Mouse (Mus musculus): ENCODE results near the gene Ly6g6e.
"Not testable (repeated sequence)": the region's sequence is repeated elsewhere in the genome, so short reads cannot be mapped to it uniquely, and the experiment has no call there.

The Ly6g6e gene

DNA sequence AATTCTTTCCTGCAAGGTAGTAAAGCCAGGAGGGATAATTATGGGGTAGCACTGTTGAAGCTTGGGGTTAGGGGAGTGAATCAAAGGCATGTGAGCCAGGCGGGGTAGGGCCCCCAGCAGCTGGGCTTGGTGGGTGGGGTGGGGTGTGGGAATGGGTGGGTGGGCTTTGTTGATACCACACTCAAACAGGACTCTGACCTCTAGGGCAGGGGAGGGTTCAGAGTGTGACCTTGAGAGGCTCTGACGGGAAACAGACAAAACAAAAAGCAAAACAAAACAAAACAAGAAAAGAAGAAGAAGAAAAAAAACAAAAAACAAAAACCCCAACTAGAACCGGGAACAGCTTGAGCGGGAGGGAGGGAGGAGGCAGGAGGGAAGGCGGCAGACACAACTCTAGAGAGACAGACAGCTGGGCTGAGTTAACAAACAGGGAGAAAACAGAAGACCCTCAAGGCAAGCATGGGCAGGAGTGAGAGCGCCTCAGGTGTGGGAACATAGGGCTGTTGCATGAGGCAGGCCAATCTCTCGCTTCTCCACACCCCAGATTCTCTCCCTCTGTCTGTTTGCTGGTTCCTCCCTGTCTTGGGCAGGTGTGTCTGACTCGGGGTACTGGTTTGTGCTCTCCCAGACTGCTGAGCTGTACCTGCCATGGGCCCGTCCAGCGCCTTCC is at the start of gene Ly6g6e:
TSS of gene Ly6g6e (plus strand) at position 396 of the 670 bp plus-strand sequence.
- Histone ChIP-seq H3K9me3 (ENCODE audit: low read length) (no peaks in the 10 kb centered on the region), H3K36me3 (ENCODE audit: insufficient read depth, low read length) (0 out of 2 replicates have a peak, but pooled peaks cover 3% of the 10 kb centered on the region), H3K27me3 (ENCODE audit: insufficient read depth, low read length) (no peaks in the 10 kb centered on the region), H3K4me1 (replicated peaks; ENCODE audit: low read depth, low read length) (peaks cover 84% of the 10 kb centered on the region), H3K4me3 (replicated peaks; ENCODE audit: low read length) (peak within 1 kb of the TSS; percentile 78)
- TF ChIP-seq POU5F1 (IDR thresholded peaks at IDR 0.05; ENCODE audit: borderline replicate concordance, low read length) (no peak), CTCF (conservative IDR thresholded peaks at IDR 0.05; ENCODE audit: low read length) (no peak), NANOG (IDR thresholded peaks at IDR 0.05; ENCODE audit: borderline replicate concordance, low read length) (no peak)

DNA sequence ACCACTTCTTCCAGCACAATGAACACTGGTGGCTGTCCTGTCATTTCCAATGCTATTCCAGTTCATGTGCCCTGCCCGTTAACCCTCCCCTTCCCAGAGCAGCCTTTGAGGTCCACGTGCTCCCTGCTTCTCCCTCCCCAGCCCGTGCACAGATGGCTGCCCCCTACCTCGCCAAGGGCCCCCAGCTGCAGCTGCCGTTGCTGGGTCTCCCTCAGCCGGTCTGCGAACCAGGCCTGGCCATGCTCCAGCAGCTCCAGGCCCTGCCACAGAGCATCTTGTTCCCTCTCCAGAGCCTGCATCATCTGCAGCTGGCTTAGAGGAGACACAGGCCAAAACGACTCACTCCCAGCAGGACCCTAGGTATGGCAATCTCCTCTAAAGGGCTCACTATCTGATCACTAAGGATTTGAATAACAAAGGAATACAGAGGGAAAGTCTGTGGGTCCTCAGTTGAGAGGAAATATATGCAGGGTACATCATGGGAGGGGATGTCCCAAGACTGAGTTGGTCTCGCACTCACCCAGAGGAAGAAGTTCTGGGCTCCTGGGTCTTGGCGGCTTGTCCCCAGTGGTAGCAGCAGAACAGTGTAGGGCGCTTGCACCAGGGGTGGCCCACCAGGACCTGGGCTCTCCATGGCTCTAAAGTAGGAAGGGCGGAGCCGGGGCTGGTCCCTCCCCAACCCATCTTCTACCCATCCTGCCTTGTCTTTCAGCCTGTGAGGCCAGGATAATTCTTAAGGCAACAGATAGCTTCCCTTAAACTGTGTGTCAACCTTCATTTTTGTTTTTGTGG is 49.2 kb upstream of the Ly6g6e start, which contains the start of gene Sapcd1:
TSS of gene Sapcd1 (minus strand) at position 740 of the 792 bp plus-strand sequence.
- Histone ChIP-seq H3K9me3 (ENCODE audit: low read length) (no peaks in the 10 kb centered on the region), H3K36me3 (ENCODE audit: insufficient read depth, low read length) (no peaks in the 10 kb centered on the region), H3K4me1 (replicated peaks; ENCODE audit: low read depth, low read length) (peaks cover 75% of the 10 kb centered on the region), H3K27me3 (ENCODE audit: insufficient read depth, low read length) (peaks cover 26% of the 10 kb centered on the region), H3K4me3 (replicated peaks; ENCODE audit: low read length) (peak within 1 kb of the TSS; percentile 57)
- TF ChIP-seq NANOG (IDR thresholded peaks at IDR 0.05; ENCODE audit: borderline replicate concordance, low read length) (peak; percentile 50; the same call in 1 of the 2 replicates), POU5F1 (IDR thresholded peaks at IDR 0.05; ENCODE audit: borderline replicate concordance, low read length) (no peak; the same call in 1 of the 2 replicates)

DNA sequence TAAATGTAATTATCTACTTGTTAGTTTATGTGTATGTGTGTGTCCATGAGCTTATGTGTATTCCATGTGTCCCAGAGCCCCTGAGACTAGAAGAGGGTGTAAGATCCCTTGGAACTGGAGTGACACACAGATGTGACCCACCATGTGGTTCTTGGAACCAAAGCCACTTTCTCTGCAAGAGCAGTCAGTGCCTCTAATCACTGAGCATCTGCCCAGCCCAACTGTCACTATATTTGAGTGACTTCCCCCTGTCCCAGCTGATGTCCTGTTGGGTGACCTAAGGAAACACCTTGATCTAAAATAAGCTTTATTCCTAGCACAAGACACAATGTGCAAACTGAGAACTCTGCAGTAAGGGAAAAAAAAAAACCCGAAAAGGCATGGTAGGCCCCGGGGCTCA is 48.4 kb upstream of the Ly6g6e start:
- no peaks in the 10 kb centered on the region for H3K9me3 ChIP-seq (ENCODE audit: low read length)
- H3K27me3 ChIP-seq (ENCODE audit: insufficient read depth, low read length) = peaks cover 31% of the 10 kb centered on the region
- no peak overlapping the region for H3K4me3 ChIP-seq (replicated peaks; ENCODE audit: low read length)
- no peaks in the 10 kb centered on the region for H3K36me3 ChIP-seq (ENCODE audit: insufficient read depth, low read length)
- TF ChIP-seq NANOG (IDR thresholded peaks at IDR 0.05; ENCODE audit: borderline replicate concordance, low read length) = no peak
- TF ChIP-seq POU5F1 (IDR thresholded peaks at IDR 0.05; ENCODE audit: borderline replicate concordance, low read length) = no peak
- no peak for TF ChIP-seq CTCF (conservative IDR thresholded peaks at IDR 0.05; ENCODE audit: low read length)
- peaks cover 70% of the 10 kb centered on the region for H3K4me1 ChIP-seq (replicated peaks; ENCODE audit: low read depth, low read length)

DNA sequence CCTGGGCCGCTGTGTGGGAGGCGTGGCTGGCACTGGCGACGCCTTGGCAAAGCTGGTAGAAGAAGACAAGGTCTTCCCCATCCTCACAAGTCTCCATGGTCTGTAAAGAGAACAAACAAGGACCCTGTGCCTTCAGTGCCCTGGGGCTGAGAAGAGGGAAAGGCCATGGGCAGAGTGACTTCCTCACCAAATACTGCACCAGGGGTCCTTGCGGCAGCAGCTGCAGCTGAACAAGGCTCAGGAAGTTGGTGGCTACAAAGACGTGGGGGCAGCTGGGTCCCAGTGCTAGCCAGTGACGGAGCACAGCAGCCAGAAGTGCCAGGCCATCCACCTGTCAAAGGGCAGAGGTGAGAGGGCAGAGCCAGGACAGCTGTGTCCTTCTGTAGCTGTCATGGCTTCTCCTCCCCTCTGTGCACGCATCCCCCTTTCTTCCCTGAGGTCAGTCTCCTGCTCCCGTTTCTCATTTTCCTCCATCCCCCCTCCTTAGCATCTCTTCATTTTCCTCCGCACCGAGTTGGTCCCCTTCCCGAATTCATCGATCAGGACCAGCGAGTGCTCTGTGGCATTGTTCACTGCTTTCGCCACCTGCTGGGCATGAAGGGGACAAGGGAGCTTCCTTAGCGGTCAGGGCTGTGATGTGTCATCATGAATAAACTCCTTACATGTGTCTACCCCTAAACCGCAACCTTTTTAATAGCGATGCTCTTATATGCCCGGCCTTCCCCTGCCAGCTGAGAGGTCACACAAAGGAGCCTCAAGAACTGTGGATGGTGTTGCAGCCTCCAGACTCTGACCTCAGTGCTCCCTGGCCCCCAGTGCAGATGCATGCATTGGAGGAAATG is 46.8 kb upstream of the Ly6g6e start:
- peaks cover 69% of the 10 kb centered on the region for H3K4me1 ChIP-seq (replicated peaks; ENCODE audit: low read depth, low read length)
- no peaks in the 10 kb centered on the region for H3K9me3 ChIP-seq (ENCODE audit: low read length)
- peaks cover 19% of the 10 kb centered on the region for H3K27me3 ChIP-seq (ENCODE audit: insufficient read depth, low read length)
- TF ChIP-seq NANOG (IDR thresholded peaks at IDR 0.05; ENCODE audit: borderline replicate concordance, low read length) (no peak), POU5F1 (IDR thresholded peaks at IDR 0.05; ENCODE audit: borderline replicate concordance, low read length) (no peak)
- H3K4me3 ChIP-seq (replicated peaks; ENCODE audit: low read length) = no peak overlapping the region
- no peaks in the 10 kb centered on the region for H3K36me3 ChIP-seq (ENCODE audit: insufficient read depth, low read length)

DNA sequence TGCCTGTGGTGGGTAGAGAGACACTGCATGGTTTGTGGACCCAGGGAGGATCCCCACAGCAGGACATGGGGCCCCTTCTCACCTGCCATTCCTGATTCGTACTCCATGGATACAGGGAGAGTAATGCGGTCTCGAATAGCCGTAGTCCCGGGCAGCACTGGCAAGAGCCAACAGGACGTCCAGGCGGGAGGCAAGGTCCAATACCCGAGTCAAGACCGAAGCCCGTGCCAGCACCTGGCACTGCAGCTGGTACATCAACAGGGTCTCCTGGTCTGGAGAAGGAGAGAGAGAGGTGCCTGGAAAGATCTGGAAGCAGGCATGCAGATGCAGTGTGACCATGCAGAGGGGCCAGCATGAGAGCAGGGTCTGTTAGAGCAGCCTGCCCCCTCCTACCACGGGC is 45.4 kb upstream of the Ly6g6e start:
- TF ChIP-seq CTCF (conservative IDR thresholded peaks at IDR 0.05; ENCODE audit: low read length) = no peak
- TF ChIP-seq POU5F1 (IDR thresholded peaks at IDR 0.05; ENCODE audit: borderline replicate concordance, low read length) = no peak
- no peak for TF ChIP-seq NANOG (IDR thresholded peaks at IDR 0.05; ENCODE audit: borderline replicate concordance, low read length)

DNA sequence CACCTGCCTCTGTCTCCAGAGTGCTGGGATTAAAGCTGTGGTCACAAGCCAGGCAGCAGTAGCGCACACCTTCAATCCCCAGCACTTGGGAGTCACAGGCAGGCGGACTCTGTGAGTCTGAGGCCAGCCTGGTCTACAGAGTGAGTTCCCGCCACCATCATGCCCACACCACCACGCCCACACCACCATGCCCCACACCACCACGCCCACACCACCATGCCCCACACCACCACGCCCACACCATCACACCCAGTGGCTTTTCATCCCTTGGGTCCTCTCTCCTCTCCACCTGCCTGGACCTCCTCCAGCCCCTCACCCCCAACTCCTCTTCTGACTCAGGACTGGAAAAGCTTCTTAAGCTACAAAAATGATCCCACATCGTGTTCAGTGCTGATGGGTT is 44.8 kb upstream of the Ly6g6e start:
- no peaks in the 10 kb centered on the region for H3K36me3 ChIP-seq (ENCODE audit: insufficient read depth, low read length)
- H3K9me3 ChIP-seq (ENCODE audit: low read length) = no peaks in the 10 kb centered on the region
- H3K4me1 ChIP-seq (replicated peaks; ENCODE audit: low read depth, low read length) = peaks cover 55% of the 10 kb centered on the region
- H3K27me3 ChIP-seq (ENCODE audit: insufficient read depth, low read length) = peaks cover 16% of the 10 kb centered on the region
- peak overlapping the region; percentile 45; the same call in 1 of the 2 replicates for H3K4me3 ChIP-seq (replicated peaks; ENCODE audit: low read length)
- TF ChIP-seq NANOG (IDR thresholded peaks at IDR 0.05; ENCODE audit: borderline replicate concordance, low read length) (no peak), POU5F1 (IDR thresholded peaks at IDR 0.05; ENCODE audit: borderline replicate concordance, low read length) (no peak), CTCF (conservative IDR thresholded peaks at IDR 0.05; ENCODE audit: low read length) (no peak)

More for the DNA sequence above, 45.4 kb upstream of the Ly6g6e start:
- Histone ChIP-seq H3K4me1 (replicated peaks; ENCODE audit: low read depth, low read length) (peaks cover 60% of the 10 kb centered on the region), H3K4me3 (replicated peaks; ENCODE audit: low read length) (peak overlapping the region; percentile 45), H3K9me3 (ENCODE audit: low read length) (no peaks in the 10 kb centered on the region), H3K36me3 (ENCODE audit: insufficient read depth, low read length) (no peaks in the 10 kb centered on the region), H3K27me3 (ENCODE audit: insufficient read depth, low read length) (peaks cover 16% of the 10 kb centered on the region)

DNA sequence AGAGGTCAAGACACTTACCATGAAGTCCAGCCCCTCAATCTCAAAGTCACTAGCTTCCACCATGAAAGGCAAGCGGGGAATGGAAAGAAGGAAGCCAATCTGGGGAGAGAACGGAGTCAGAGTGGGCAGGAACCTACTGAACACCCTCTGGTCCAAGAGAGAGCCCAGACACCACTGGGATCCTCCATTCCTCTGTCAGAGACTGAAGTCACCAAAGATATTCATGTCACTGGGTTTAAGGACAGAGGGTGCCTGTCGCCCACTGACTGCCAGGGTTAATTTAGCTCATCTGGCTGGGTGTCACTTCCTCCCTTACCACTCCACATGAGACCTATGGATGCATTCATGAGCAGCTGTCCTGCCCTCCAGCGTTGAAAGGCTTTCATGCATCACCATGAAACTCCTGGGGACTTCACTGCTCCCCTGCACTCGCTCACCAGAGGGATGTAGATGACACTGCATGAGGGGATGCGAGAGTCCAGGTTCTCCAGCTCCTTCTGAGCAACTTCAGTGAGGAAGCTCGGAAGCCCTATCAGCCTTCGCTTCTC is 44.3 kb upstream of the Ly6g6e start:
- TF ChIP-seq CTCF (conservative IDR thresholded peaks at IDR 0.05; ENCODE audit: low read length) = no peak
- TF ChIP-seq NANOG (IDR thresholded peaks at IDR 0.05; ENCODE audit: borderline replicate concordance, low read length) = no peak
- no peak for TF ChIP-seq POU5F1 (IDR thresholded peaks at IDR 0.05; ENCODE audit: borderline replicate concordance, low read length)
- peaks cover 16% of the 10 kb centered on the region for H3K27me3 ChIP-seq (ENCODE audit: insufficient read depth, low read length)

DNA sequence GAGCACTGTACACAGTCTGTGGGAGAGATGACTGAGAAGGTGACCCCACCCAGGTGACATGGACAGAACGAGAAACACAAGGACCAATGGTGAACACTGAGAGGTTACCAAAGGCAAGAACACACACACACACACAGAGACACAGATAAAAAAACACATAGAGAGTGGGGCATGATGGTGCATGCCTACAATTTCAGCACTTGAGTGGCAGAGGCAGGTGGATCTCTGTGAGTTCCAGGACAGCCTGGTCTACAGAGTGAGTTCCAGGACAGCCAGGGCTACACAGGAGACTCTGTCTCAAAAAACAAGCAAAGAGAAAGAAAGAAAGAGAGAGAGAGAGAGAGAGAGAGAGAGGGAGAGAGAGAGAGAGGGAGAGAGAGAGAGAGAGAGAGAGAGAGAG is 43.0 kb upstream of the Ly6g6e start:
- not testable (repeated sequence) for H3K36me3 ChIP-seq (ENCODE audit: insufficient read depth, low read length); H3K9me3 ChIP-seq (ENCODE audit: low read length); H3K4me3 ChIP-seq (replicated peaks; ENCODE audit: low read length)
- H3K4me1 ChIP-seq (replicated peaks; ENCODE audit: low read depth, low read length) = peaks cover 38% of the 10 kb centered on the region
- peaks cover 16% of the 10 kb centered on the region for H3K27me3 ChIP-seq (ENCODE audit: insufficient read depth, low read length)

More for the DNA sequence above, 44.3 kb upstream of the Ly6g6e start:
- Histone ChIP-seq H3K36me3 (ENCODE audit: insufficient read depth, low read length) (no peaks in the 10 kb centered on the region), H3K4me1 (replicated peaks; ENCODE audit: low read depth, low read length) (peaks cover 51% of the 10 kb centered on the region), H3K4me3 (replicated peaks; ENCODE audit: low read length) (no peak overlapping the region), H3K9me3 (ENCODE audit: low read length) (no peaks in the 10 kb centered on the region)
